Mouse (Mus musculus): ENCODE results near the gene Il13ra2. TPM values are rescaled to one million over a fixed set of nuclear protein-coding genes. Genes with fewer than 3 reads are reported as not detected.
"Not testable (repeated sequence)": the region's sequence is repeated elsewhere in the genome, so short reads cannot be mapped to it uniquely, and the experiment has no call there.

Gene Il13ra2
- 0.10 TPM in 1 of 2 replicates, not detected in the other for polyA plus RNA-seq (2015; fragmentation: Nextera tagmentation; extraction: Ambion mirVana)

DNA sequence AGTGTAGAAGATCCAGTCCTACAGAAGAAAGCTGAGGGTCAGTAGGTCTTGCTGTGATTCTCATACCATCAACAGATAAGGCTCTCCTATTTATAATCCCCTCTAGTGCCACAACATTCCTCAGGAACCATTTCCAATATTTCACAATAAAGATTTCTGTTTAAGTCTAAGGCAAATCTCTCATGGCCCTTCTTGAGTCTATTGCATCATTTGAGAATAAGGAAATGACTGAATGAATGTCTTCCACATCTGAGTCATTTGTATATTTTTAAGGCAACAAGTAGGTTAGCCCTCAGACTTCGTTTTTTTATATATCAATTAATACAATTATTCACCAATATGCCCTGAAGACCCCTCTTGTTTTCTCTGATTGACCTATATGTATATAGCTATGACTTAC is at the start of gene Il13ra2:
Il13ra2 (minus strand) TSS at position 64 of the 400 bp plus-strand sequence.
- Histone ChIP-seq H3K27me3 (replicated peaks; ENCODE audit: insufficient read depth, low read length) (no peaks in the 10 kb centered on the region), H3K9me3 (ENCODE audit: low read length) (no peaks in the 10 kb centered on the region), H3K4me1 (ENCODE audit: insufficient read depth, low read depth, low read length) (no peaks in the 10 kb centered on the region), H3K36me3 (ENCODE audit: insufficient read depth, low read length) (no peaks in the 10 kb centered on the region), H3K27ac (ENCODE audit: low read length) (no peak within 1 kb of the TSS), H3K4me2 (replicated peaks; ENCODE audit: low read depth, low read length) (no peak within 1 kb of the TSS), H3K9ac (replicated peaks; ENCODE audit: low read depth) (no peak within 1 kb of the TSS), H3K4me3 (ENCODE audit: low read depth, low read length) (no peak within 1 kb of the TSS)
- no peak for TF ChIP-seq CTCF (IDR thresholded peaks at IDR 0.05)
- peak; percentile 39 for DNase-seq (ENCODE audit: low spot score)
- no peak for ATAC-seq
- 31% methylated on average over 1 of the region's 1 CpGs for WGBS

DNA sequence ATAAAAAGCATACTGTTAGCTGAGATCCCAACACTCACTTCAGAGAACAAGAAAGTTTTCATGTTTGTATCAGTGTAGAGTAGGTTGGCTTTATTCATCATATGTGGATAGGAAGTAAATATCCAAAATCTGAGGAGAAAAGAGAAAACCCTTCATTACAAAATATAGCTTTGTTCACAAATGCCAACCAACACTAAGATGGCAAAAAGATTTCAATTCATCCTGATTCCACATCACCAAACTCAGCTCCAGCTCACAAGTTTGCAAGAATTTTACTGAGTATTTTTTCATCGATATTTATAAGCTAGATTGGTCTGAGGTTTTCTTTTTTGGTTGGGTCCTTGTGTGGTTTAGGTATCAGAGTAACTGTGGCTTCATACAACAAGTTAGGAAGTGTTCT is 24.6 kb upstream of the Il13ra2 start, which contains the start of gene Vmn1r239-ps:
Vmn1r239-ps (minus strand) TSS at position 101 of the 400 bp plus-strand sequence.
- H3K27ac ChIP-seq (ENCODE audit: low read length); H3K9ac ChIP-seq (replicated peaks; ENCODE audit: low read depth); H3K9me3 ChIP-seq (ENCODE audit: low read length); H3K36me3 ChIP-seq (ENCODE audit: insufficient read depth, low read length); DNase-seq (ENCODE audit: low spot score); H3K4me2 ChIP-seq (replicated peaks; ENCODE audit: low read depth, low read length); H3K4me3 ChIP-seq (ENCODE audit: low read depth, low read length); H3K27me3 ChIP-seq (replicated peaks; ENCODE audit: insufficient read depth, low read length); ATAC-seq; H3K4me1 ChIP-seq (ENCODE audit: insufficient read depth, low read depth, low read length): not testable (repeated sequence)
- WGBS = 63% methylated on average over 1 of the region's 1 CpGs

DNA sequence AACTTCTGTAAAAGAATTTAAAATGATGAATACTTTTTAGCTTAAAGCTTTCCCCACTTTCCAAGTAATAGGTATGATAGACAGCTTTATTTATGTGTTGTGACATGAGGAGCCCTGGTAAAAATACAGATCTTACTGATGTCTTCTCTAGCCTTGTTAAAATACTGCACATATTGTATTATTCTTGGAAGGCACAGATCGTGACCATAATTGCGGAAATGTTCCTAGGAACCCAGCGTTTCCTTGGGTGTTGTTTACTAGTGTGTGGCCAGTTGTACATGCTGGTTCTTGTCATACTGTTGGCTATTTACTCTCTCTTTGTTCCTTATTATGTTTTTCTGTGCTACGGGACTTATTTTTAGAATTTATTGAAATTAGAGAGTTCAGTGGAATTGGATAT is 14.4 kb upstream of the Il13ra2 start:
- WGBS = 77% methylated on average over 4 of the region's 4 CpGs
- Histone ChIP-seq H3K4me2 (replicated peaks; ENCODE audit: low read depth, low read length) (no peak overlapping the region), H3K4me1 (ENCODE audit: insufficient read depth, low read depth, low read length) (no peaks in the 10 kb centered on the region), H3K9ac (replicated peaks; ENCODE audit: low read depth) (no peak overlapping the region), H3K36me3 (ENCODE audit: insufficient read depth, low read length) (no peaks in the 10 kb centered on the region), H3K27ac (ENCODE audit: low read length) (no peak overlapping the region), H3K4me3 (ENCODE audit: low read depth, low read length) (no peak overlapping the region), H3K9me3 (ENCODE audit: low read length) (no peaks in the 10 kb centered on the region), H3K27me3 (replicated peaks; ENCODE audit: insufficient read depth, low read length) (no peaks in the 10 kb centered on the region)
- ATAC-seq (peak; percentile 19; the same call in 1 of the 2 replicates), DNase-seq (ENCODE audit: low spot score) (no peak)
- TF ChIP-seq CTCF (IDR thresholded peaks at IDR 0.05) (no peak), EP300 (IDR thresholded peaks at IDR 0.05) (peak; percentile 32; the same call in 1 of the 2 replicates)

DNA sequence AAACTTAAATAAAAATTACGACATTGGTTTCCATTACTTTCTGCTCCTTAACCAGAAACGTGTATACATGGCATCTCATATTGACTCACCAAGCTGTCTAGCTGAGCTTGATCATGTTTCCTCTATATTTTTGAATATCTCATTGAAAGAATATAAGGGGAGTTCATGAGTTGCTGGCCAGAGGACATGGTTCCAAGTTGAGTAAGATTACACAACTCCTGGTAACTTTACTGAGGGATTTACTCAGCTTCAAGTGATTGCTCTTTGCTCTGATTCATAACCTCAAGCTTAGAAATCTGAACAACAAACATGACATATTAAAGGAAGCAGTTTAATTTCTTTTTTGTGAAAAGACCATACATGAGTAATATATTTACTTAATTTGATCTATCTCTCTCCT is 6.4 kb upstream of the Il13ra2 start:
- H3K4me1 ChIP-seq (ENCODE audit: insufficient read depth, low read depth, low read length) = no peaks in the 10 kb centered on the region
- TF ChIP-seq CTCF (IDR thresholded peaks at IDR 0.05) (no peak), EP300 (IDR thresholded peaks at IDR 0.05) (no peak)
- ATAC-seq (no peak), DNase-seq (ENCODE audit: low spot score) (no peak)
- H3K36me3 ChIP-seq (ENCODE audit: insufficient read depth, low read length) = no peaks in the 10 kb centered on the region
- WGBS = 64% methylated on average over 2 of the region's 2 CpGs
- no peak overlapping the region for H3K4me2 ChIP-seq (replicated peaks; ENCODE audit: low read depth, low read length)
- H3K9ac ChIP-seq (replicated peaks; ENCODE audit: low read depth) = no peak overlapping the region
- H3K9me3 ChIP-seq (ENCODE audit: low read length) = no peaks in the 10 kb centered on the region
- H3K27ac ChIP-seq (ENCODE audit: low read length) = no peak overlapping the region
- H3K4me3 ChIP-seq (ENCODE audit: low read depth, low read length) = no peak overlapping the region
- no peaks in the 10 kb centered on the region for H3K27me3 ChIP-seq (replicated peaks; ENCODE audit: insufficient read depth, low read length)

DNA sequence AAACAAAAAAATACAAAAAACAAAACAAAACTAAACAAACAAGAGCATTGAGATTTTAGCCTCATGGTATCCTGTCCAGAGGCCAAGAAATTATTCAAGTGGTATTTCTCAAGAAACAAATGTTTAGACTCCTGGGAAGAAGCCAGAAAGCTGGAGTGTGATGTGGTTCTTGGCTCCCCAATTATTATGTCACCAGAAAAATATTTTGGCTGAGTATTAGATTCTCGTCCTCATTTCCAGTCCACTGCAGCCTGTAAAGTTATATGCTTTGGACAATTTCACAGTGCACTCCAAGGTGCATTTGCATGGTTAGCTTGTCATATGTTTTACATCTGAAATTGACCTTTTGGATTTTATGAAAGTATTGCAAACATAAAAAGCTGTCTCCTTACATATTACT is 761 bp upstream of the Il13ra2 start:
- Histone ChIP-seq H3K27me3 (replicated peaks; ENCODE audit: insufficient read depth, low read length) (no peaks in the 10 kb centered on the region), H3K9ac (replicated peaks; ENCODE audit: low read depth) (no peak overlapping the region), H3K4me3 (ENCODE audit: low read depth, low read length) (no peak overlapping the region), H3K27ac (ENCODE audit: low read length) (no peak overlapping the region), H3K36me3 (ENCODE audit: insufficient read depth, low read length) (no peaks in the 10 kb centered on the region), H3K4me1 (ENCODE audit: insufficient read depth, low read depth, low read length) (no peaks in the 10 kb centered on the region), H3K4me2 (replicated peaks; ENCODE audit: low read depth, low read length) (no peak overlapping the region), H3K9me3 (ENCODE audit: low read length) (no peaks in the 10 kb centered on the region)
- DNase-seq (ENCODE audit: low spot score) (peak; percentile 72), ATAC-seq (peak; percentile 75)
- WGBS = 27% methylated on average over 1 of the region's 1 CpGs
- TF ChIP-seq EP300 (IDR thresholded peaks at IDR 0.05) = no peak; the same call in 1 of the 2 replicates
- no peak for TF ChIP-seq CTCF (IDR thresholded peaks at IDR 0.05)

DNA sequence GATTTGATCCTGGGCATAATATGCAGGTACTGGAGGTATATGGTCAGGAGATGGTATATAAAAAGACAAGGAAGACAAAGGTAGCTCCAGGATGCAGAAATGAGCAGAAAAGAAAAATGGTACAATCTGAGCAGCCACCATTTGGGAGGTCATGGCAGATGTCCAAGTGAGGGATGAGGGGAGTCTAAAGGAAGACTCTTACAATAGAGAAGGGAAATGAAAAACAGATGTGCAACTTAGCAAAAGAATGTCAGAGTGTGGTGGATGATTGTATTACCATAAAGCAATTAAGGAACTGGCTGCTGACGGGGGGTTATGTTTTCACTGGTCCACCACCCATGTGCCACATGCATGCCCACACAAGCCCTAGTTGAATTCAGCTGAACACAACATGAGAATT is 35.5 kb downstream of the Il13ra2 start:
- WGBS = 62% methylated on average over 1 of the region's 1 CpGs
- DNase-seq (ENCODE audit: low spot score) = no peak
- no peaks in the 10 kb centered on the region for H3K36me3 ChIP-seq (ENCODE audit: insufficient read depth, low read length)
- TF ChIP-seq CTCF (IDR thresholded peaks at IDR 0.05) (no peak), EP300 (IDR thresholded peaks at IDR 0.05) (no peak)
- H3K27ac ChIP-seq (ENCODE audit: low read length) = no peak overlapping the region
- H3K4me1 ChIP-seq (ENCODE audit: insufficient read depth, low read depth, low read length) = no peaks in the 10 kb centered on the region
- H3K27me3 ChIP-seq (replicated peaks; ENCODE audit: insufficient read depth, low read length) = no peaks in the 10 kb centered on the region
- no peaks in the 10 kb centered on the region for H3K9me3 ChIP-seq (ENCODE audit: low read length)
- H3K4me2 ChIP-seq (replicated peaks; ENCODE audit: low read depth, low read length) = no peak overlapping the region
- no peak overlapping the region for H3K4me3 ChIP-seq (ENCODE audit: low read depth, low read length)
- ATAC-seq = no peak
- H3K9ac ChIP-seq (replicated peaks; ENCODE audit: low read depth) = no peak overlapping the region

DNA sequence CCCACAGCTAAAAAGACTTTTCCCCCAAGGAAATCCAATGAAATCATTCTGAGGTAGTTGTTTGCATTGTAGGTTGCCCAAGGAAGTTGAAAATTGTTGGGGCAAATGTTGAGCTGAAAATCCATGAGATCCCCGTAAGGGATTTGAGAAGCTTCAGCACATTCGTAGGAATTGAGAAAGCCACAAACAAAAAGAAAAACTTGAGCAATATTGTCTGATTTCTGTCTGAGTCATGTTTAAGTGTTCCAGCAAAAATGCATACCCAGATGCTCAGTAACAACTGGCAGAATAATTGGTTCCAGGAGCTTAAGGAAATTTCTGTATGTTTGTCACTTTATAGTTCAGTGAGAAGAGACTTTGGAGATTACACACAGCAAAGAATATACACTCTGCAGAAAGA is 79.8 kb downstream of the Il13ra2 start:
- Histone ChIP-seq H3K4me2 (replicated peaks; ENCODE audit: low read depth, low read length) (no peak overlapping the region), H3K36me3 (ENCODE audit: insufficient read depth, low read length) (no peaks in the 10 kb centered on the region), H3K4me3 (ENCODE audit: low read depth, low read length) (no peak overlapping the region), H3K9me3 (ENCODE audit: low read length) (no peaks in the 10 kb centered on the region), H3K27ac (ENCODE audit: low read length) (no peak overlapping the region), H3K4me1 (ENCODE audit: insufficient read depth, low read depth, low read length) (no peaks in the 10 kb centered on the region), H3K9ac (replicated peaks; ENCODE audit: low read depth) (no peak overlapping the region), H3K27me3 (replicated peaks; ENCODE audit: insufficient read depth, low read length) (no peaks in the 10 kb centered on the region)
- WGBS = 75% methylated on average over 2 of the region's 2 CpGs
- no peak for ATAC-seq
- no peak for DNase-seq (ENCODE audit: low spot score)
- TF ChIP-seq EP300 (IDR thresholded peaks at IDR 0.05) (no peak), CTCF (IDR thresholded peaks at IDR 0.05) (no peak)

Other genes starting within 250 kb of the Il13ra2 start
- not detected in 2 replicates for gene Vmn1r239-ps, start 24.5 kb upstream of the Il13ra2 start, polyA plus RNA-seq (2015; fragmentation: Nextera tagmentation; extraction: Ambion mirVana)
- gene Lrch2, start 124.9 kb upstream of the Il13ra2 start, polyA plus RNA-seq (2015; fragmentation: Nextera tagmentation; extraction: Ambion mirVana) = 1.1 and 1.2 TPM in 2 replicates

All from lung, postnatal 0 days (tissue).